Mouse (Mus musculus) ovary, postnatal 36 days (tissue): ENCODE data around the gene Tmtc1.
A peak's percentile ranks its signal among the peaks of the same experiment; 100 is the strongest.

Source experiments
- DNase-seq: peaks from one replicate; pipeline ENCODE4 v3.0.0; 2022; ENCODE audit warnings: low spot score, mixed read lengths

The Tmtc1 gene

GRCm38 (mm10) chr6:148443726-148444701 lies at the start of gene Tmtc1:
TSS of gene Tmtc1 (minus strand) at chr6:148444389.
- peak; percentile 82 for DNase-seq

GRCm38 (mm10) chr6:148491849-148492248 lies 47.7 kb upstream of the Tmtc1 start:
- no peak for DNase-seq

- DNase-seq = no peak
Measured at GRCm38 (mm10) chr6:148486756-148487155, 42.6 kb upstream of the Tmtc1 start.

GRCm38 (mm10) chr6:148481894-148482293 lies 37.7 kb upstream of the Tmtc1 start:
- DNase-seq = no peak

- no peak for DNase-seq
Measured at GRCm38 (mm10) chr6:148479671-148480237, 35.6 kb upstream of the Tmtc1 start.

GRCm38 (mm10) chr6:148478350-148478749 lies 34.2 kb upstream of the Tmtc1 start:
- no peak for DNase-seq

GRCm38 (mm10) chr6:148472289-148472688 lies 28.1 kb upstream of the Tmtc1 start:
- no peak for DNase-seq

- no peak for DNase-seq
Measured at GRCm38 (mm10) chr6:148467924-148468389, 23.8 kb upstream of the Tmtc1 start.

- DNase-seq = no peak
Measured at GRCm38 (mm10) chr6:148467170-148467921, 23.2 kb upstream of the Tmtc1 start.

- no peak for DNase-seq
Measured at GRCm38 (mm10) chr6:148459636-148460035, 15.4 kb upstream of the Tmtc1 start.

GRCm38 (mm10) chr6:148455470-148455869 lies 11.3 kb upstream of the Tmtc1 start:
- DNase-seq = no peak

GRCm38 (mm10) chr6:148454740-148455139 lies 10.6 kb upstream of the Tmtc1 start:
- no peak for DNase-seq

GRCm38 (mm10) chr6:148448151-148448550 lies 4.0 kb upstream of the Tmtc1 start:
- no peak for DNase-seq

- no peak for DNase-seq
Measured at GRCm38 (mm10) chr6:148446113-148446512, 1.9 kb upstream of the Tmtc1 start.

GRCm38 (mm10) chr6:148444796-148445195 lies 607 bp upstream of the Tmtc1 start:
- no peak for DNase-seq

GRCm38 (mm10) chr6:148443291-148443725 lies 881 bp downstream of the Tmtc1 start:
- DNase-seq = peak; percentile 6

- peak; percentile 27 for DNase-seq
Measured at GRCm38 (mm10) chr6:148442671-148443290, 1.4 kb downstream of the Tmtc1 start.

GRCm38 (mm10) chr6:148441871-148442270 lies 2.3 kb downstream of the Tmtc1 start:
- peak; percentile 18 for DNase-seq

- no peak for DNase-seq
Measured at GRCm38 (mm10) chr6:148439101-148439500, 5.1 kb downstream of the Tmtc1 start.

- DNase-seq = no peak
Measured at GRCm38 (mm10) chr6:148437565-148437964, 6.6 kb downstream of the Tmtc1 start.

- DNase-seq = no peak
Measured at GRCm38 (mm10) chr6:148436441-148437001, 7.7 kb downstream of the Tmtc1 start.
